Mouse (Mus musculus) heart, embryonic 12.5 days (tissue): ENCODE measurements at regions not wholly inside any gene's neighbourhood (a gene's known extent, or its start where the extent isn't known, plus 50 kb on each side); places are given as distances from the start of the nearest gene placed in this dataset.

ENCODE experiments used
- ATAC-seq: fragments of 200-750 bp; cut with Nextera tagmentation; 2 replicates; pipeline ENCODE4 v1.8.0; 2017; ENCODE audit warnings: moderate TSS enrichment, moderate library complexity; ENCODE audit not compliant: insufficient number of reproducible peaks, low FRiP score
- H3K27ac ChIP-seq: fragments of 300-500 bp; sonication (generic); 2 replicates; pipeline ENCODE4 v1.5.1; 2016; ENCODE audit warnings: mild to moderate bottlenecking, moderate library complexity; ENCODE audit not compliant: poor library complexity, severe bottlenecking
- H3K27me3 ChIP-seq: fragments of 300-500 bp; sonication (generic); replicated peaks from 2 replicates; pipeline ENCODE4 v1.6.1; 2016; ENCODE audit warnings: mild to moderate bottlenecking, moderate library complexity
- H3K36me3 ChIP-seq: fragments of 300-500 bp; sonication (generic); 2 replicates; pipeline ENCODE4 v1.6.1; 2016; ENCODE audit warnings: mild to moderate bottlenecking, moderate library complexity
- H3K4me1 ChIP-seq: fragments of 300-500 bp; sonication (generic); replicated peaks from 2 replicates; pipeline ENCODE4 v1.6.1; 2016; ENCODE audit warnings: mild to moderate bottlenecking
- H3K4me2 ChIP-seq: fragments of 300-500 bp; sonication (generic); 2 replicates; pipeline ENCODE4 v1.6.1; 2016; ENCODE audit warnings: mild to moderate bottlenecking, moderate library complexity
- H3K4me3 ChIP-seq: fragments of 300-500 bp; sonication (generic); 2 replicates; pipeline ENCODE4 v1.5.1; 2016; ENCODE audit warnings: mild to moderate bottlenecking
- H3K9ac ChIP-seq: fragments of 300-500 bp; sonication (generic); 2 replicates; pipeline ENCODE4 v1.6.1; 2016; ENCODE audit warnings: mild to moderate bottlenecking, moderate library complexity
- H3K9me3 ChIP-seq: fragments of 300-500 bp; sonication (generic); replicated peaks from 2 replicates; pipeline ENCODE4 v1.6.1; 2016; ENCODE audit warnings: mild to moderate bottlenecking, moderate library complexity
- WGBS: fragments of 180-500 bp; shearing (Covaris S2); methylation state at CpG from one replicate; pipeline ENCODE4 v1.1.7; 2016; 5-methylcytosine and 5-hydroxymethylcytosine counted together

DNA sequence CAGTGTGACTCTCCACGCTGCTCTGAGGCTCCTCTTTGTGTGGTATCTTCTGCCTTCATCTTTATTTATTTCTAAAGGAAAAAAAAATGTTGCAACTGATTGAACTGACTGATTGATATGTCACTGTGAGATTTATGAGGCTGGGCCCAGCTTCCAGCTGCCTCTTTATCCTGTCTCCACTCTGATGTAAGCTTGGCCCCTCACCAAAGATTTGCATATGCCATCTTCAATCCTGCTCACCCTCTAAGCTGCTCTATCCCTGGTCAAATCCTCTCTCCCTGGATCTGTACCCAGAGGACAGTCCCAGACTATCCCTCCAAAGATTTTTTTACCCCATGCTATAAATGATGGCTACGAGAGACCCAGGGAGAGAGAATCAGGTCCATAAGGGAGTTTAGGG, 225.0 kb downstream of the Gm4791 start:
- WGBS = 82% methylated on average over 2 of the region's 2 CpGs

DNA sequence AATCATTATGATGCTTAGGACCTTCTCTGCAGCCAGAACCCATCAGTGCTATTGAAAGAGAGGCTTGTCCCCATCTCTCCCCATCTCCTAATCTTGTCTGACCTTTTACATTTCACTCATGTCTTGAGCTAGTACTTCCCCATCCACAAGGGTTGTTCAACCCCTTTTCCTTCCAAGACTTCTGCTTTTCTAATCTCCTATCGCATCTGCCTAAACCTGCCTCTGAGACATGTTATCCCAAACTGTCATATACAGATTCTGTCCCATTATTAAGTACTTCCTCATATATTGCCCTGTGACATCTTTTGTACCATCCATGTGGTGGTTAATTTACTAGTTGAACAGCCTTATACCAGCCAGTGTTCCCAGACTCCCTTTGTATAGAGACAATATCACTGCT, 225.7 kb downstream of the Gm4791 start:
- no peak overlapping the region for H3K27ac ChIP-seq
- no peak for ATAC-seq
- H3K4me1 ChIP-seq = no peaks in the 10 kb centered on the region
- WGBS = 90% methylated on average over 1 of the region's 1 CpGs
- no peak overlapping the region for H3K9ac ChIP-seq
- H3K4me2 ChIP-seq = no peak overlapping the region
- H3K4me3 ChIP-seq = no peak overlapping the region
- no peaks in the 10 kb centered on the region for H3K9me3 ChIP-seq
- H3K27me3 ChIP-seq = 0 out of 2 replicates have a peak, but pooled peaks cover 3% of the 10 kb centered on the region
- no peaks in the 10 kb centered on the region for H3K36me3 ChIP-seq

More for the DNA sequence above, 225.0 kb downstream of the Gm4791 start:
- H3K27me3 ChIP-seq = 0 out of 2 replicates have a peak, but pooled peaks cover 3% of the 10 kb centered on the region
- H3K4me1 ChIP-seq = no peaks in the 10 kb centered on the region
- H3K4me2 ChIP-seq = no peak overlapping the region
- H3K4me3 ChIP-seq = no peak overlapping the region
- H3K36me3 ChIP-seq = no peaks in the 10 kb centered on the region
- no peak overlapping the region for H3K9ac ChIP-seq
- H3K27ac ChIP-seq = no peak overlapping the region
- ATAC-seq = no peak
- no peaks in the 10 kb centered on the region for H3K9me3 ChIP-seq

DNA sequence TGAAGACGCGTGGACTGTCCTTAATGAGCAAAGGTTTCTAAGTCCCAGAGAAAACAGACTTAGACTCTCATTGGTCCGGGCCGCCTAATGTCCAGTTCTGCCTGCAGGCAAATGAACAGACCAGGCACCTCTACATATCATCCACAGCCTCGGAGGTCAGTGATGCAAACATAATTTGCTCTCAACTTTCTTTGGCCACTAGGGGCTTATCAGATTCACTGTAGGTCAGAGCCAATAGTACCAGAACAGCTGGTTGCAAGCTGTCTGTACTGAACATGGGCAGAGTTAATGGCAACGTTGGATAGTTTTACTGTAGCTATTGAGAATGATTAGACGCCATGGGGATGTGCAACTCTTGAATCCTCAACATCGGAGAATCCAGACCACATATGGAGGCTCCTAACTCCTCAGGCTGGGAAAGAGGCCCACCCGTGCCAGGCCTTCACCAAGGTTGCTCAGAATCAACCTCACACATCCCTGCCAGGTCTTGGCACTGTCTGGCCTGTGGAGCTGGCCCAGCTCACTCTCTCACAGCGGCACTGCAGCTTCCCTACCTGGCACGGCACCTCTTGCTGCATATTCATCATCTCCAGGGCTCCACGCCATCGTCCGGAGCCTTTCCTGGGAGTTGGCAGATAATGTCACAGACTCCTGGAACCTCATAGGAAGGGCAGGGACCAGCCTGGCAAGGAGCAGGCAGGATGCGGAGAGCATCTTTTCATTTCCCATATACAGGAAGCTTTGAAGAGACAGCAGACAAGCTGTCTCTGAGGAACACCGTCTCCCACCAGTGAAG, 228.1 kb downstream of the Gm4791 start:
- H3K9me3 ChIP-seq = no peaks in the 10 kb centered on the region
- no peaks in the 10 kb centered on the region for H3K36me3 ChIP-seq
- no peak overlapping the region for H3K27ac ChIP-seq
- no peak overlapping the region for H3K4me3 ChIP-seq
- 0 out of 2 replicates have a peak, but pooled peaks cover 3% of the 10 kb centered on the region for H3K27me3 ChIP-seq
- no peaks in the 10 kb centered on the region for H3K4me1 ChIP-seq
- H3K4me2 ChIP-seq = no peak overlapping the region
- no peak overlapping the region for H3K9ac ChIP-seq
- WGBS = 84% methylated on average over 16 of the region's 16 CpGs
- no peak for ATAC-seq

GRCm38 (mm10) chr9:47227298-47227697, 228.8 kb downstream of the Gm4791 start:
- Histone ChIP-seq H3K9ac (no peak overlapping the region), H3K27ac (no peak overlapping the region), H3K9me3 (no peaks in the 10 kb centered on the region), H3K4me1 (no peaks in the 10 kb centered on the region), H3K36me3 (no peaks in the 10 kb centered on the region), H3K4me3 (no peak overlapping the region), H3K27me3 (0 out of 2 replicates have a peak, but pooled peaks cover 3% of the 10 kb centered on the region), H3K4me2 (no peak overlapping the region)
- WGBS = 78% methylated on average over 8 of the region's 8 CpGs
- no peak for ATAC-seq

DNA sequence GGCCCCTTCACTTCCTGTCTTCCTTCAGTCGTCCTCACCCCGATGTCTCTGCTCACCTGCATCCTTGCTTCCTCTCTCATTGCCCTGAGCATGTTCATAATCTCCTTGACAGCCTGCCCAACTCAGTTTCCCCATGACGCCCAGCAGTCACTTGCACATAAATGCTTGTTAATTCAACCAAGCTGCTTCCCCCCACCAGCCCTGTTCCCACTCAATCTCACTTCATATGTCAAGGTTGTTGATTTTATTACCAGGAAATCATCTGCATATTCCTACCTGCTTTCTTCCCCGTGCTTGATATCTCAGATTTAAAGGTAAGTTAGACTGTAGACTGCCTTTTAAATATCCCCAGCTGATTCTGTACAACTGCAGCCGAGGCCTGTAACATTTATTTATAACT, 230.2 kb downstream of the Gm4791 start:
- H3K4me1 ChIP-seq = no peaks in the 10 kb centered on the region
- 65% methylated on average over 5 of the region's 5 CpGs for WGBS
- no peak overlapping the region for H3K27ac ChIP-seq
- H3K4me3 ChIP-seq = no peak overlapping the region
- no peak overlapping the region for H3K9ac ChIP-seq
- no peak overlapping the region for H3K4me2 ChIP-seq
- no peaks in the 10 kb centered on the region for H3K36me3 ChIP-seq
- no peaks in the 10 kb centered on the region for H3K9me3 ChIP-seq
- ATAC-seq = no peak
- 0 out of 2 replicates have a peak, but pooled peaks cover 3% of the 10 kb centered on the region for H3K27me3 ChIP-seq

DNA sequence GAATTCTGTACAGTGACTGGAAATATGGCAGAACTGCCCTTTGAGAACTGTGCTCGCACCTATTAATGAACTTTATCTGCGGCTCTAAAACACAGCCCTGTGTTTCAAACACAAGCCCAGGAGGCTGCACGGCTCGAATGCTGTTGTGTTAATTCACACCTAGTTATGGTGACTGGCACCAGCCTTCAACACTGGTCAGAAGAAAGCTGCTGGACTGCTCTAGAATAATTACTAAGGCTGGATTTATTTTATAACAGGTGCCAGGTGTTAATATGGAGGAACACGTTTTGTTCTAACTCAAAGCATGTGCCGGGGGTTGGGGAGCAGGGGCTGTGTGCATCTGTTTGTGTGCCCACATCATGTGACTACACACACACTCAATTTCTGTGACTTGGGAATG, 230.8 kb downstream of the Gm4791 start:
- Histone ChIP-seq H3K36me3 (no peaks in the 10 kb centered on the region), H3K4me1 (no peaks in the 10 kb centered on the region), H3K9ac (no peak overlapping the region), H3K27me3 (no peaks in the 10 kb centered on the region), H3K4me3 (no peak overlapping the region), H3K4me2 (no peak overlapping the region), H3K27ac (no peak overlapping the region), H3K9me3 (no peaks in the 10 kb centered on the region)
- 74% methylated on average over 6 of the region's 6 CpGs for WGBS
- ATAC-seq = no peak

- H3K4me1 ChIP-seq = peaks cover 6% of the 10 kb centered on the region
- 90% methylated on average over 8 of the region's 8 CpGs for WGBS
- H3K27me3 ChIP-seq = peaks cover 15% of the 10 kb centered on the region; the same call in 1 of the 2 replicates
- H3K9me3 ChIP-seq = 0 out of 2 replicates have a peak, but pooled peaks cover 4% of the 10 kb centered on the region
- H3K4me2 ChIP-seq = no peak overlapping the region
- ATAC-seq = no peak
- H3K9ac ChIP-seq = no peak overlapping the region
- no peak overlapping the region for H3K27ac ChIP-seq
- no peaks in the 10 kb centered on the region for H3K36me3 ChIP-seq
- no peak overlapping the region for H3K4me3 ChIP-seq
Observed at GRCm38 (mm10) chr9:47240950-47241349, 242.4 kb downstream of the Gm4791 start.

GRCm38 (mm10) chr9:47242051-47242450, 243.5 kb downstream of the Gm4791 start:
- peaks cover 15% of the 10 kb centered on the region; the same call in 1 of the 2 replicates for H3K27me3 ChIP-seq
- H3K4me3 ChIP-seq = no peak overlapping the region
- no peak overlapping the region for H3K4me2 ChIP-seq
- peaks cover 6% of the 10 kb centered on the region for H3K4me1 ChIP-seq
- no peaks in the 10 kb centered on the region for H3K36me3 ChIP-seq
- no peak for ATAC-seq
- H3K27ac ChIP-seq = no peak overlapping the region
- H3K9ac ChIP-seq = no peak overlapping the region
- H3K9me3 ChIP-seq = 0 out of 2 replicates have a peak, but pooled peaks cover 4% of the 10 kb centered on the region
- 78% methylated on average over 6 of the region's 6 CpGs for WGBS

DNA sequence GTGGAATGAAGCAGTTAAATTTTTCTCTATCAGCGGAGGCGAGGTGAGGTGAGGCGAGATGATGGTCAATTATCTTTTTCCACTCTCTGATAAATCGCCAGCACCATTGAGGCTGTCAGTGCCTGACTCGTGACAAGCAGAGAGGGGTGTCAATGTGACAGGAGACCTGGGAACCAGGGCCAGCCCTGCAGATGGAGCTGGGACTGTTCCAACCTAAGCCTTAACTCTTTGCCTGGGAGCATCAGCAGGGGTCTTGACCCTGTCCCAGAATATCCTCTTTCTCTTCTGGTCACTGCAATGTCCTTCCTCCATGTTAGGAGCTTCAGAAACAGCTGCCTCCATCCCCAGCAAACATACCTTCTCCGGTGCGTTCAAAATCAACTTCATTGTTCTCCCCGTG, 244.0 kb downstream of the Gm4791 start:
- no peak overlapping the region for H3K4me2 ChIP-seq
- 48% methylated on average over 8 of the region's 8 CpGs for WGBS

DNA sequence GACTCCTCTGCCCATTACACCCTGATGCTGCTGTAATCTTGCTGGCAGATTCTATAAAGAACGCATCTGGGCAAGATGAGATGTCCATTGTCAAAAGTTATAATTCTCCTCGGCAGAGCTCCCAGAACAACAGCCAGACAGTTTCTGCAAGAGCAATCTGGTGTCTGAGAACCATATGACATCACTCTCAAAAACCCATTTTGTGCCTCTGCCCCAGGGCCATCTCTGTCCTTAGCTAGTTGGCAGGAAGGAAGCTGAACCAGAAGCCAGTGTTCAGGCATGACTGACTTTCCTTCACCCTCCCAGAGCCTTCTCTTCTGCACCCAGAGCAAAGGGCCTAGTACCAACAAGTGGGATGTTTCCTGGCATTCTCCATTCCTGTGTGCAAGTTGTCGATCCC, 250.5 kb downstream of the Gm4791 start:
- WGBS = 78% methylated on average over 3 of the region's 3 CpGs
- Histone ChIP-seq H3K9ac (no peak overlapping the region), H3K4me1 (no peaks in the 10 kb centered on the region), H3K27ac (no peak overlapping the region), H3K36me3 (no peaks in the 10 kb centered on the region), H3K4me2 (no peak overlapping the region), H3K9me3 (peaks cover 10% of the 10 kb centered on the region; the same call in 1 of the 2 replicates), H3K27me3 (no peaks in the 10 kb centered on the region), H3K4me3 (no peak overlapping the region)
- no peak for ATAC-seq

More for the DNA sequence above, 244.0 kb downstream of the Gm4791 start:
- H3K4me3 ChIP-seq = no peak overlapping the region
- H3K36me3 ChIP-seq = no peaks in the 10 kb centered on the region
- no peak for ATAC-seq
- no peak overlapping the region for H3K9ac ChIP-seq
- H3K9me3 ChIP-seq = 0 out of 2 replicates have a peak, but pooled peaks cover 4% of the 10 kb centered on the region
- peaks cover 6% of the 10 kb centered on the region for H3K4me1 ChIP-seq
- H3K27me3 ChIP-seq = peaks cover 15% of the 10 kb centered on the region; the same call in 1 of the 2 replicates
- H3K27ac ChIP-seq = no peak overlapping the region

DNA sequence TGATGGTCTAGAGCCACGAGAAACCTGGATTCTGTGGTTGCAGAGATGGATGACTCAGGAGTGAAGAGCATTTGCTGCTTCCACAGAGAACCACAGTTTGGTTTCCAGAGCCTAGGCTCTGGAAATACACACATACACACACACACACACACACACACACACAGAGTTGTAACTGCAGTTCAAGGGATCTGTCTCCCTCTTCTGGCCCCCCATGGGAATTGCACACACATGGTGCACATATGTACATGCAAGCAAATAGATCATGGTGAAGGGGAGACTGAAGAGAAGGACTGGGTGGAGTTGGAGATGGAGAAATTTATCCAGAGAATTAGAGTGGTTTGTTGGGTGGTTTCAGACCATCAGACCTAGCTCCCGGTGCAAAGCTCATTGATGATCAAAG, 252.6 kb downstream of the Gm4791 start:
- Histone ChIP-seq H3K4me3 (no peak overlapping the region), H3K4me1 (no peaks in the 10 kb centered on the region), H3K9ac (no peak overlapping the region), H3K36me3 (no peaks in the 10 kb centered on the region), H3K4me2 (no peak overlapping the region), H3K27ac (no peak overlapping the region), H3K9me3 (peaks cover 5% of the 10 kb centered on the region; the same call in 1 of the 2 replicates), H3K27me3 (no peaks in the 10 kb centered on the region)
- no peak for ATAC-seq
- WGBS = 90% methylated on average over 2 of the region's 2 CpGs
